Mouse (Mus musculus) ES-Bruce4 (cell line): ENCODE data around the gene Scn11a.
A peak's percentile ranks its signal among the peaks of the same experiment; 100 is the strongest.

ENCODE experiments used
- CTCF ChIP-seq: IDR thresholded peaks from one replicate; pipeline ENCODE4 v1.8.1; 2011; ENCODE audit warnings: low read depth, low read length
- EP300 ChIP-seq: IDR thresholded peaks from 2 replicates; pipeline ENCODE4 v1.6.1; 2011; ENCODE audit warnings: low read depth, low read length; ENCODE audit not compliant: insufficient read depth
- POLR2A ChIP-seq: IDR thresholded peaks from one replicate; pipeline ENCODE4 v1.8.1; 2011; ENCODE audit warnings: low read length; ENCODE audit not compliant: insufficient read depth

DNA sequence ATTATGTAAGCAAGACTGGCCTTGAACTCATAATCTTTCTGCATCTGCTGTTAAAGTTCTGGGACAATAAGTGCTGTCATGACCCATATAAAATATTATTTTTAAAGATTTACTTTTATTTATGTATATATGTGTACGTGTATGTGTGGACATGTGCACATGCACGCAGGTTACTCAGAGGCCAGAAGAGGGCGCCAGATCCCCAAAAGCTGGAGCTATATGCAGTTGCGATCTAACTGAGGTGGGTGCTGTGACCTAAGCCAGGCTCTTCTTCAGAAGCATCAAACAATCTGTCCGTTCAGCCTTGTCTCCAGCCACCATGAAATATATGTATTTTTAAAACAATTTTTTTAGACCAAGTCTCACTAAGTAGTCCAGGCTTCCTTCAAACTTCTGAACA lies 11.6 kb downstream of the Scn11a start:
- TF ChIP-seq CTCF (peak; percentile 41), POLR2A (no peak), EP300 (no peak)
